Mouse (Mus musculus): ENCODE measurements around the gene Trp53tg5.

DNA sequence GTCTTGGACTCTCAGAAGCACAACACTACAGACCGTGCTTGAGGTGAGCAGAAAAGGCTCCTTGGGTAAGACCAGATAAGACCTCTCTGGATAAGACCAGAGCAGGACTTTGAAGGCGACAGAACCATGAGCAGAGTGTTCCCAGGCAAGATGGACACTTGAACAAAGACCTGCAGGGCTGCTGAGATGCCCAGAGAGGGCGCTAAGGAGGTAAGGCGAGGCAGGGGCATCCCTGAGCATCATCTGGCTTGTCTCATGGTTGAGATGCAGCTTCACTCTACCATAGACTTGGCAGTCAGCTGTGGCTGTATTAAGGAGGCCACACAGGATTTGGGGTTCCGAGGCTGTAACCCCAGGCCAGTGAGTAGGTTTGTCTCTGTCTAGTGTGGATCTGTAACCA, 25.8 kb upstream of the Trp53tg5 start:
- TF ChIP-seq POLR2A (IDR thresholded peaks at IDR 0.05; ENCODE audit: insufficient read depth, low read depth, low read length) (no peak), CTCF (IDR thresholded peaks at IDR 0.05; ENCODE audit: insufficient read depth, low read depth, low read length) (no peak)
